Mouse (Mus musculus): ENCODE measurements around the gene Yipf4. TPM values are rescaled to one million over a fixed set of nuclear protein-coding genes. Genes with fewer than 3 reads are reported as not detected.

Yipf4 gene
- polyA plus RNA-seq, 1 experiment from 2014 or later: 63.5 TPM

- no peak overlapping the region for H3K4me3 ChIP-seq (ENCODE audit: low read depth, low read length)
- H3K36me3 ChIP-seq (replicated peaks; ENCODE audit: control insufficient read depth, insufficient read depth, low read depth, low read length): no peaks in the 10 kb centered on the region
- no peak for ATAC-seq (replicated peaks; ENCODE audit: insufficient number of reproducible peaks, low FRiP score, low TSS enrichment, low read depth)
- H3K4me2 ChIP-seq (ENCODE audit: low read depth, low read length): no peak overlapping the region
- no peaks in the 10 kb centered on the region for H3K9me3 ChIP-seq (replicated peaks; ENCODE audit: control insufficient read depth, low read length)
- DNase-seq (ENCODE audit: low spot score): no peak
- no peak overlapping the region for H3K9ac ChIP-seq (replicated peaks; ENCODE audit: low read length)
- no peaks in the 10 kb centered on the region for H3K4me1 ChIP-seq (ENCODE audit: control insufficient read depth, insufficient read depth, low read length)
- H3K27ac ChIP-seq (replicated peaks; ENCODE audit: low read depth, low read length): no peak overlapping the region
- no peaks in the 10 kb centered on the region for H3K27me3 ChIP-seq (ENCODE audit: control insufficient read depth, insufficient read depth, low read length)
These were observed 11.8 kb downstream of the Yipf4 start for GRCm38 (mm10) chr17:74501085-74501484.

GRCm38 (mm10) chr17:74507934-74508333 lies 18.6 kb downstream of the Yipf4 start:
- Histone ChIP-seq H3K4me3 (ENCODE audit: low read depth, low read length) (no peak overlapping the region), H3K27me3 (ENCODE audit: control insufficient read depth, insufficient read depth, low read length) (no peaks in the 10 kb centered on the region), H3K4me1 (ENCODE audit: control insufficient read depth, insufficient read depth, low read length) (no peaks in the 10 kb centered on the region), H3K4me2 (ENCODE audit: low read depth, low read length) (no peak overlapping the region), H3K36me3 (replicated peaks; ENCODE audit: control insufficient read depth, insufficient read depth, low read depth, low read length) (no peaks in the 10 kb centered on the region), H3K27ac (replicated peaks; ENCODE audit: low read depth, low read length) (no peak overlapping the region), H3K9me3 (replicated peaks; ENCODE audit: control insufficient read depth, low read length) (no peaks in the 10 kb centered on the region), H3K9ac (replicated peaks; ENCODE audit: low read length) (no peak overlapping the region)
- no peak for DNase-seq (ENCODE audit: low spot score)
- no peak for ATAC-seq (replicated peaks; ENCODE audit: insufficient number of reproducible peaks, low FRiP score, low TSS enrichment, low read depth)
- WGBS: 80% methylated on average over 2 of the region's 2 CpGs

GRCm38 (mm10) chr17:74508600-74508999 lies 19.3 kb downstream of the Yipf4 start:
- WGBS: 89% methylated on average over 3 of the region's 3 CpGs
- no peaks in the 10 kb centered on the region for H3K27me3 ChIP-seq (ENCODE audit: control insufficient read depth, insufficient read depth, low read length)
- no peak overlapping the region for H3K4me2 ChIP-seq (ENCODE audit: low read depth, low read length)
- H3K4me3 ChIP-seq (ENCODE audit: low read depth, low read length): no peak overlapping the region
- no peaks in the 10 kb centered on the region for H3K4me1 ChIP-seq (ENCODE audit: control insufficient read depth, insufficient read depth, low read length)
- H3K36me3 ChIP-seq (replicated peaks; ENCODE audit: control insufficient read depth, insufficient read depth, low read depth, low read length): no peaks in the 10 kb centered on the region
- no peaks in the 10 kb centered on the region for H3K9me3 ChIP-seq (replicated peaks; ENCODE audit: control insufficient read depth, low read length)
- ATAC-seq (replicated peaks; ENCODE audit: insufficient number of reproducible peaks, low FRiP score, low TSS enrichment, low read depth) (no peak), DNase-seq (ENCODE audit: low spot score) (no peak)
- no peak overlapping the region for H3K9ac ChIP-seq (replicated peaks; ENCODE audit: low read length)
- H3K27ac ChIP-seq (replicated peaks; ENCODE audit: low read depth, low read length): no peak overlapping the region

- Histone ChIP-seq H3K27me3 (ENCODE audit: control insufficient read depth, insufficient read depth, low read length) (no peaks in the 10 kb centered on the region), H3K4me2 (ENCODE audit: low read depth, low read length) (no peak overlapping the region), H3K4me1 (ENCODE audit: control insufficient read depth, insufficient read depth, low read length) (no peaks in the 10 kb centered on the region), H3K27ac (replicated peaks; ENCODE audit: low read depth, low read length) (no peak overlapping the region), H3K4me3 (ENCODE audit: low read depth, low read length) (no peak overlapping the region), H3K9ac (replicated peaks; ENCODE audit: low read length) (no peak overlapping the region), H3K9me3 (replicated peaks; ENCODE audit: control insufficient read depth, low read length) (no peaks in the 10 kb centered on the region), H3K36me3 (replicated peaks; ENCODE audit: control insufficient read depth, insufficient read depth, low read depth, low read length) (no peaks in the 10 kb centered on the region)
- ATAC-seq (replicated peaks; ENCODE audit: insufficient number of reproducible peaks, low FRiP score, low TSS enrichment, low read depth) (no peak), DNase-seq (ENCODE audit: low spot score) (no peak)
- WGBS: 75% methylated on average over 2 of the region's 2 CpGs
These were observed 23.0 kb downstream of the Yipf4 start for GRCm38 (mm10) chr17:74512308-74512707.

- H3K36me3 ChIP-seq (replicated peaks; ENCODE audit: control insufficient read depth, insufficient read depth, low read depth, low read length): no peaks in the 10 kb centered on the region
- ATAC-seq (replicated peaks; ENCODE audit: insufficient number of reproducible peaks, low FRiP score, low TSS enrichment, low read depth): no peak
These were observed 33.8 kb downstream of the Yipf4 start for GRCm38 (mm10) chr17:74522797-74523723.

GRCm38 (mm10) chr17:74526117-74526516 lies 36.8 kb downstream of the Yipf4 start:
- H3K36me3 ChIP-seq (replicated peaks; ENCODE audit: control insufficient read depth, insufficient read depth, low read depth, low read length): no peaks in the 10 kb centered on the region
- DNase-seq (ENCODE audit: low spot score) (no peak), ATAC-seq (replicated peaks; ENCODE audit: insufficient number of reproducible peaks, low FRiP score, low TSS enrichment, low read depth) (no peak)
- H3K9me3 ChIP-seq (replicated peaks; ENCODE audit: control insufficient read depth, low read length): no peaks in the 10 kb centered on the region
- H3K27ac ChIP-seq (replicated peaks; ENCODE audit: low read depth, low read length): no peak overlapping the region
- no peak overlapping the region for H3K4me3 ChIP-seq (ENCODE audit: low read depth, low read length)
- no peaks in the 10 kb centered on the region for H3K27me3 ChIP-seq (ENCODE audit: control insufficient read depth, insufficient read depth, low read length)
- no peak overlapping the region for H3K9ac ChIP-seq (replicated peaks; ENCODE audit: low read length)
- H3K4me1 ChIP-seq (ENCODE audit: control insufficient read depth, insufficient read depth, low read length): no peaks in the 10 kb centered on the region
- no peak overlapping the region for H3K4me2 ChIP-seq (ENCODE audit: low read depth, low read length)
- WGBS: 87% methylated on average over 2 of the region's 2 CpGs

More at GRCm38 (mm10) chr17:74522797-74523723, 33.8 kb downstream of the Yipf4 start:
- Histone ChIP-seq H3K4me1 (ENCODE audit: control insufficient read depth, insufficient read depth, low read length) (no peaks in the 10 kb centered on the region), H3K9ac (replicated peaks; ENCODE audit: low read length) (no peak overlapping the region), H3K27me3 (ENCODE audit: control insufficient read depth, insufficient read depth, low read length) (no peaks in the 10 kb centered on the region), H3K4me2 (ENCODE audit: low read depth, low read length) (no peak overlapping the region), H3K4me3 (ENCODE audit: low read depth, low read length) (no peak overlapping the region), H3K9me3 (replicated peaks; ENCODE audit: control insufficient read depth, low read length) (no peaks in the 10 kb centered on the region), H3K27ac (replicated peaks; ENCODE audit: low read depth, low read length) (no peak overlapping the region)
- 81% methylated on average over 8 of the region's 8 CpGs for WGBS
- no peak for DNase-seq (ENCODE audit: low spot score)

- ATAC-seq (replicated peaks; ENCODE audit: insufficient number of reproducible peaks, low FRiP score, low TSS enrichment, low read depth): no peak
- peak overlapping the region; percentile 92 for H3K27ac ChIP-seq (replicated peaks; ENCODE audit: low read depth, low read length)
- H3K9me3 ChIP-seq (replicated peaks; ENCODE audit: control insufficient read depth, low read length): no peaks in the 10 kb centered on the region
- no peaks in the 10 kb centered on the region for H3K36me3 ChIP-seq (replicated peaks; ENCODE audit: control insufficient read depth, insufficient read depth, low read depth, low read length)
- H3K4me3 ChIP-seq (ENCODE audit: low read depth, low read length): peak overlapping the region; percentile 98
- 86% methylated on average over 9 of the region's 9 CpGs for WGBS
- no peaks in the 10 kb centered on the region for H3K4me1 ChIP-seq (ENCODE audit: control insufficient read depth, insufficient read depth, low read length)
- H3K27me3 ChIP-seq (ENCODE audit: control insufficient read depth, insufficient read depth, low read length): no peaks in the 10 kb centered on the region
- DNase-seq (ENCODE audit: low spot score): no peak
- peak overlapping the region; percentile 83 for H3K9ac ChIP-seq (replicated peaks; ENCODE audit: low read length)
- peak overlapping the region; percentile 59 for H3K4me2 ChIP-seq (ENCODE audit: low read depth, low read length)
These were observed 37.7 kb downstream of the Yipf4 start for GRCm38 (mm10) chr17:74526806-74527653.

All from embryonic facial prominence, embryonic 11.5 days (tissue).